Mouse (Mus musculus) olfactory bulb, adult 2 months (tissue): ENCODE measurements at regions not wholly inside any gene's neighbourhood (a gene's known extent, or its start where the extent isn't known, plus 50 kb on each side); places are given as distances from the start of the nearest gene placed in this dataset.

Experiments used
- CTCF ChIP-seq: fragments of 200-500 bp; IDR thresholded peaks from 2 replicates; pipeline ENCODE4 v1.5.1; 2012; ENCODE audit warnings: low read depth, mild to moderate bottlenecking, low read length, moderate library complexity; ENCODE audit not compliant: insufficient read depth
- POLR2A ChIP-seq: fragments of 200-500 bp; IDR thresholded peaks from 2 replicates; pipeline ENCODE4 v1.6.1; 2012; ENCODE audit warnings: mild to moderate bottlenecking, low read depth, low read length, moderate library complexity; ENCODE audit not compliant: insufficient read depth

DNA sequence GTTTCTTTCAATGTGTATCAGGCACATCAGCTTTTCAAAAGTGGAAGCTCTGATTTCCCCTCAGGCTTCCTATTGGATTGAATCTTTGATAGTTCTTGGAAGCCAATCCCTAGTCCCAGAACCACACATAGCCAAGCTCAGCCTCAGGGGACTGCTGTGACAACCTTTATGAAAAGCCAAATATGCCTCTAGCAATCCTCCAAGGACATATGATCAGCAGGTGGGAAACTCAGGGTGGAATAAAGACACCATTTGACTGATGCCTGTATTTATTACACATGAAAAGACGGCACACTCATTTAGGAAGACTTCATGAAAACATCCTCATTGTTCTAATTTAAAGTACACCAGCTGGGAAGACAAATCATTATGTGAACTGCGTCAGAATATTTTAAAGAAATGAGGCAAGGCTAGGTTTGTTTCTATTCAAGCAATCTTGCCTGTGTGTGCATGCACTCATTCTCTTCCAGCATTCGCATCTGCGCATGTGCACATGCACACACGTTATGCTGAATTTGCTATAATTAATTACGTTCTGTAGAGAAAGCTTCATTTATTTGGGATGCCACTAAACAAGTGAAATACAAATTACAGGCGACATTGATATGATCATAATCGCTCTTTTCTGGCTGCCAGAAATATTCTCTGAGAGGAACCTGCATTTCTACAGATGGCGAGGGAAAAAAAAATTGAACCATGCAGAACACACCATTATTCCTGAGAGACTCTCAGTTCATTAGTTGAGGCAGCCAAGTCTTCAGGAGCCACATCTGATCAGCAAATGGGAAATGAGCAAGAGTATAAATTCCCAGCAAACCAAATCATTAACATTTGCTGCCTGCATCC lies 556.6 kb upstream of the Sema6d start:
- TF ChIP-seq POLR2A (no peak), CTCF (no peak)
